Mouse (Mus musculus) kidney, embryonic 16.5 days (tissue): ENCODE data around the gene Efhd2. TPM values are rescaled to one million over a fixed set of nuclear protein-coding genes. Genes with fewer than 3 reads are reported as not detected.

Experiments used
- ATAC-seq: fragments of 200-750 bp; cut with Nextera tagmentation; 2 replicates; pipeline ENCODE4 v1.8.0; 2017; ENCODE audit warnings: moderate TSS enrichment; ENCODE audit not compliant: low FRiP score, low TSS enrichment
- H3K27ac ChIP-seq: fragments of 300-500 bp; sonication (generic); 2 replicates; pipeline ENCODE4 v1.5.1; 2014; ENCODE audit warnings: low read length
- H3K27me3 ChIP-seq: fragments of 300-500 bp; sonication (generic); 2 replicates; pipeline ENCODE4 v1.6.1; 2014; ENCODE audit warnings: low read length, control low read depth, mixed read lengths; ENCODE audit not compliant: insufficient read depth
- H3K36me3 ChIP-seq: fragments of 300-500 bp; sonication (generic); 2 replicates; pipeline ENCODE4 v1.6.1; 2014; ENCODE audit warnings: low read length, control low read depth, mixed read lengths; ENCODE audit not compliant: insufficient read depth
- H3K4me1 ChIP-seq: fragments of 300-500 bp; sonication (generic); 2 replicates; pipeline ENCODE4 v1.6.1; 2014; ENCODE audit warnings: low read length, control low read depth, mixed read lengths; ENCODE audit not compliant: insufficient read depth
- H3K4me2 ChIP-seq: fragments of 300-500 bp; sonication (generic); replicated peaks from 2 replicates; pipeline ENCODE4 v1.6.1; 2014; ENCODE audit warnings: low read depth, low read length
- H3K4me3 ChIP-seq: fragments of 300-500 bp; sonication (generic); 2 replicates; pipeline ENCODE4 v1.5.1; 2014; ENCODE audit warnings: mild to moderate bottlenecking, low read length
- H3K9ac ChIP-seq: fragments of 300-500 bp; sonication (generic); replicated peaks from 2 replicates; pipeline ENCODE4 v1.6.1; 2014; ENCODE audit warnings: low read length
- H3K9me3 ChIP-seq: fragments of 300-500 bp; sonication (generic); 2 replicates; pipeline ENCODE4 v1.6.1; 2016; ENCODE audit warnings: low read length, control low read depth
- WGBS: fragments of 180-500 bp; shearing (Covaris S2); extraction: QIAGEN DNeasy Blood & Tissue Kit; methylation state at CpG from one replicate; pipeline ENCODE4 v1.1.7; 2014; 5-methylcytosine and 5-hydroxymethylcytosine counted together
- polyA plus RNA-seq: library from polyadenylated mRNA; unstranded; fragments of >200 nt; fragmentation: Nextera tagmentation; extraction: Ambion mirVana; gene quantifications from 2 replicates; pipeline ENCODE4 v1.2.1, GENCODE M21; 2015

Efhd2 gene
- polyA plus RNA-seq, 1 experiment from 2014 or later, result 62.4 TPM

- peaks cover 18% of the 10 kb centered on the region; the same call in 1 of the 2 replicates for H3K36me3 ChIP-seq
- WGBS, result 81% methylated on average over 7 of the region's 7 CpGs
- ATAC-seq, result no peak
- H3K4me1 ChIP-seq, result peaks cover 13% of the 10 kb centered on the region
- no peak overlapping the region for H3K27ac ChIP-seq
- no peak overlapping the region for H3K9ac ChIP-seq
- H3K9me3 ChIP-seq, result no peaks in the 10 kb centered on the region
- no peak overlapping the region for H3K4me2 ChIP-seq
- no peak overlapping the region for H3K4me3 ChIP-seq
- H3K27me3 ChIP-seq, result no peaks in the 10 kb centered on the region
These were observed 10.9 kb downstream of the Efhd2 start for GRCm38 (mm10) chr4:141863726-141864280.

GRCm38 (mm10) chr4:141862867-141863266, 11.9 kb downstream of the Efhd2 start:
- H3K27ac ChIP-seq, result no peak overlapping the region
- no peak overlapping the region for H3K4me2 ChIP-seq
- H3K4me1 ChIP-seq, result peaks cover 12% of the 10 kb centered on the region
- 78% methylated on average over 5 of the region's 5 CpGs for WGBS
- H3K4me3 ChIP-seq, result no peak overlapping the region
- no peaks in the 10 kb centered on the region for H3K27me3 ChIP-seq
- H3K36me3 ChIP-seq, result peaks cover 18% of the 10 kb centered on the region; the same call in 1 of the 2 replicates
- no peak overlapping the region for H3K9ac ChIP-seq
- no peaks in the 10 kb centered on the region for H3K9me3 ChIP-seq
- ATAC-seq, result no peak

GRCm38 (mm10) chr4:141861591-141862295, 13.0 kb downstream of the Efhd2 start:
- no peak for ATAC-seq
- H3K4me3 ChIP-seq, result no peak overlapping the region
- peaks cover 1% of the 10 kb centered on the region for H3K4me1 ChIP-seq
- no peaks in the 10 kb centered on the region for H3K27me3 ChIP-seq
- peaks cover 18% of the 10 kb centered on the region; the same call in 1 of the 2 replicates for H3K36me3 ChIP-seq
- H3K27ac ChIP-seq, result no peak overlapping the region
- no peaks in the 10 kb centered on the region for H3K9me3 ChIP-seq
- 84% methylated on average over 17 of the region's 17 CpGs for WGBS
- no peak overlapping the region for H3K4me2 ChIP-seq
- H3K9ac ChIP-seq, result no peak overlapping the region

- no peak overlapping the region for H3K4me3 ChIP-seq
- ATAC-seq, result no peak
- no peak overlapping the region for H3K9ac ChIP-seq
- no peak overlapping the region for H3K4me2 ChIP-seq
- H3K27me3 ChIP-seq, result no peaks in the 10 kb centered on the region
- 65% methylated on average over 19 of the region's 19 CpGs for WGBS
- no peak overlapping the region for H3K27ac ChIP-seq
- no peaks in the 10 kb centered on the region for H3K9me3 ChIP-seq
- H3K4me1 ChIP-seq, result no peaks in the 10 kb centered on the region
- H3K36me3 ChIP-seq, result peaks cover 18% of the 10 kb centered on the region; the same call in 1 of the 2 replicates
These were observed 14.4 kb downstream of the Efhd2 start for GRCm38 (mm10) chr4:141860246-141860841.

GRCm38 (mm10) chr4:141859351-141859750, 15.4 kb downstream of the Efhd2 start:
- 93% methylated on average over 14 of the region's 14 CpGs for WGBS
- Histone ChIP-seq H3K27ac (no peak overlapping the region), H3K36me3 (peaks cover 18% of the 10 kb centered on the region; the same call in 1 of the 2 replicates), H3K4me1 (no peaks in the 10 kb centered on the region), H3K9ac (no peak overlapping the region), H3K4me3 (no peak overlapping the region), H3K4me2 (no peak overlapping the region), H3K27me3 (no peaks in the 10 kb centered on the region), H3K9me3 (no peaks in the 10 kb centered on the region)
- no peak for ATAC-seq

GRCm38 (mm10) chr4:141858501-141858900, 16.2 kb downstream of the Efhd2 start:
- Histone ChIP-seq H3K9me3 (no peaks in the 10 kb centered on the region; the same call in 1 of the 2 replicates), H3K4me1 (no peaks in the 10 kb centered on the region), H3K27ac (no peak overlapping the region), H3K9ac (no peak overlapping the region), H3K4me3 (no peak overlapping the region), H3K27me3 (no peaks in the 10 kb centered on the region), H3K4me2 (no peak overlapping the region), H3K36me3 (peaks cover 18% of the 10 kb centered on the region; the same call in 1 of the 2 replicates)
- 83% methylated on average over 20 of the region's 20 CpGs for WGBS
- ATAC-seq, result no peak

GRCm38 (mm10) chr4:141857422-141857930, 17.2 kb downstream of the Efhd2 start:
- Histone ChIP-seq H3K9ac (no peak overlapping the region), H3K27me3 (no peaks in the 10 kb centered on the region), H3K27ac (no peak overlapping the region), H3K36me3 (peaks cover 18% of the 10 kb centered on the region; the same call in 1 of the 2 replicates), H3K4me2 (no peak overlapping the region), H3K4me3 (no peak overlapping the region), H3K4me1 (no peaks in the 10 kb centered on the region), H3K9me3 (peaks cover 5% of the 10 kb centered on the region; the same call in 1 of the 2 replicates)
- ATAC-seq, result peak; percentile 58; the same call in 1 of the 2 replicates
- WGBS, result 21% methylated on average over 10 of the region's 10 CpGs

GRCm38 (mm10) chr4:141853437-141853836, 21.3 kb downstream of the Efhd2 start:
- WGBS, result 80% methylated on average over 9 of the region's 9 CpGs
- Histone ChIP-seq H3K4me2 (no peak overlapping the region), H3K9me3 (peaks cover 5% of the 10 kb centered on the region; the same call in 1 of the 2 replicates), H3K27ac (no peak overlapping the region), H3K4me1 (no peaks in the 10 kb centered on the region), H3K4me3 (no peak overlapping the region), H3K27me3 (no peaks in the 10 kb centered on the region), H3K9ac (no peak overlapping the region), H3K36me3 (no peaks in the 10 kb centered on the region)
- ATAC-seq, result no peak

GRCm38 (mm10) chr4:141845999-141846398, 28.7 kb downstream of the Efhd2 start, which contains the start of gene Ctrc:
TSS of gene Ctrc (minus strand) at chr4:141846359.
- no peaks in the 10 kb centered on the region for H3K27me3 ChIP-seq
- 80% methylated on average over 6 of the region's 6 CpGs for WGBS
- H3K27ac ChIP-seq, result no peak within 1 kb of the TSS
- H3K9ac ChIP-seq, result no peak within 1 kb of the TSS
- H3K9me3 ChIP-seq, result no peaks in the 10 kb centered on the region
- H3K4me1 ChIP-seq, result no peaks in the 10 kb centered on the region
- H3K4me3 ChIP-seq, result no peak within 1 kb of the TSS
- no peak within 1 kb of the TSS for H3K4me2 ChIP-seq
- ATAC-seq, result no peak
- no peaks in the 10 kb centered on the region for H3K36me3 ChIP-seq
